Mouse (Mus musculus) liver, postnatal 0 days (tissue): ENCODE data around the gene Ttll5. TPM values are rescaled to one million over a fixed set of nuclear protein-coding genes. Genes with fewer than 3 reads are reported as not detected.

ENCODE experiments used
- ATAC-seq: fragments of 200-750 bp; cut with Nextera tagmentation; 2 replicates; pipeline ENCODE4 v1.8.0; 2017; ENCODE audit warnings: mild to moderate bottlenecking, moderate library complexity
- DNase-seq: peaks from one replicate; pipeline ENCODE4 v3.0.0-alpha.2; 2016
- H3K27ac ChIP-seq: fragments of 300-500 bp; sonication (generic); 2 replicates; pipeline ENCODE4 v1.5.1; 2014; ENCODE audit warnings: antibody characterized with exemption, moderate library complexity, mild to moderate bottlenecking, low read depth
- H3K27me3 ChIP-seq: fragments of 300-500 bp; sonication (generic); 2 replicates; pipeline ENCODE4 v1.6.1; 2014; ENCODE audit warnings: low read length, control low read depth, mixed read lengths; ENCODE audit not compliant: insufficient read depth
- H3K36me3 ChIP-seq: fragments of 300-500 bp; sonication (generic); replicated peaks from 2 replicates; pipeline ENCODE4 v1.6.1; 2014; ENCODE audit warnings: mild to moderate bottlenecking, control low read depth, low read length, moderate library complexity, mixed read lengths; ENCODE audit not compliant: insufficient read depth
- H3K4me1 ChIP-seq: fragments of 300-500 bp; sonication (generic); 2 replicates; pipeline ENCODE4 v1.6.1; 2014; ENCODE audit warnings: antibody characterized with exemption, mild to moderate bottlenecking, control low read depth; ENCODE audit not compliant: insufficient read depth
- H3K4me2 ChIP-seq: fragments of 300-500 bp; sonication (generic); 2 replicates; pipeline ENCODE4 v1.6.1; 2014; ENCODE audit warnings: low read depth, mild to moderate bottlenecking, low read length, moderate library complexity, mixed read lengths
- H3K4me3 ChIP-seq: fragments of 300-500 bp; sonication (generic); 2 replicates; pipeline ENCODE4 v1.5.1; 2014; ENCODE audit warnings: low read depth, low read length
- H3K9ac ChIP-seq: fragments of 300-500 bp; sonication (generic); replicated peaks from 2 replicates; pipeline ENCODE4 v1.6.1; 2014; ENCODE audit warnings: mild to moderate bottlenecking, moderate library complexity
- H3K9me3 ChIP-seq: fragments of 300-500 bp; sonication (generic); 2 replicates; pipeline ENCODE4 v1.6.1; 2016; ENCODE audit warnings: mild to moderate bottlenecking, control low read depth, low read length, mixed read lengths
- CTCF ChIP-seq: sonication (generic); IDR thresholded peaks from 2 replicates; pipeline ENCODE4 v1.5.1; 2016; ENCODE audit warnings: antibody characterized with exemption, low read depth
- EP300 ChIP-seq: IDR thresholded peaks from 2 replicates; pipeline ENCODE4 v1.6.1; 2016; ENCODE audit warnings: antibody characterized with exemption, low read depth, mild to moderate bottlenecking
- WGBS: fragments of 180-500 bp; shearing (Covaris S2); extraction: QIAGEN DNeasy Blood & Tissue Kit; methylation state at CpG from one replicate; pipeline ENCODE4 v1.1.7; 2014; ENCODE audit not compliant: insufficient replicate concordance; 5-methylcytosine and 5-hydroxymethylcytosine counted together
- polyA plus RNA-seq: library from polyadenylated mRNA; unstranded; fragments of >200 nt; fragmentation: Nextera tagmentation; extraction: Ambion mirVana; gene quantifications from 2 replicates; pipeline ENCODE4 v1.2.1, GENCODE M21; 2015

The Ttll5 gene
- polyA plus RNA-seq, 1 experiment from 2014 or later: 2.8 TPM

- no peaks in the 10 kb centered on the region for H3K4me1 ChIP-seq
- ATAC-seq: no peak
- WGBS: 91% methylated on average over 2 of the region's 2 CpGs
- H3K9ac ChIP-seq: no peak overlapping the region
- H3K27ac ChIP-seq: no peak overlapping the region
- no peak for DNase-seq
- H3K4me2 ChIP-seq: no peak overlapping the region
- H3K9me3 ChIP-seq: no peaks in the 10 kb centered on the region
- H3K36me3 ChIP-seq: peaks cover 8% of the 10 kb centered on the region; the same call in 1 of the 2 replicates
- H3K4me3 ChIP-seq: no peak overlapping the region
- TF ChIP-seq EP300 (no peak), CTCF (no peak)
- H3K27me3 ChIP-seq: no peaks in the 10 kb centered on the region
Observed at GRCm38 (mm10) chr12:86012195-86012594, 187.7 kb downstream of the Ttll5 start.

- ATAC-seq (no peak), DNase-seq (no peak)
- Histone ChIP-seq H3K27ac (no peak overlapping the region), H3K36me3 (peaks cover 8% of the 10 kb centered on the region; the same call in 1 of the 2 replicates), H3K4me3 (no peak overlapping the region), H3K4me2 (no peak overlapping the region), H3K9me3 (no peaks in the 10 kb centered on the region), H3K4me1 (no peaks in the 10 kb centered on the region), H3K27me3 (no peaks in the 10 kb centered on the region), H3K9ac (no peak overlapping the region)
- TF ChIP-seq CTCF (no peak), EP300 (no peak)
- 82% methylated on average over 2 of the region's 2 CpGs for WGBS
Observed at GRCm38 (mm10) chr12:86014174-86014573, 189.7 kb downstream of the Ttll5 start.

GRCm38 (mm10) chr12:86014621-86015020 is 190.2 kb downstream of the Ttll5 start:
- no peak for DNase-seq
- Histone ChIP-seq H3K4me2 (no peak overlapping the region), H3K9ac (no peak overlapping the region), H3K36me3 (peaks cover 8% of the 10 kb centered on the region; the same call in 1 of the 2 replicates), H3K27me3 (no peaks in the 10 kb centered on the region), H3K4me1 (no peaks in the 10 kb centered on the region), H3K4me3 (no peak overlapping the region), H3K9me3 (no peaks in the 10 kb centered on the region), H3K27ac (no peak overlapping the region)
- no peak for TF ChIP-seq CTCF
- no peak for TF ChIP-seq EP300
- no peak for ATAC-seq
- WGBS: 77% methylated on average over 3 of the region's 3 CpGs

GRCm38 (mm10) chr12:86015114-86015513 is 190.7 kb downstream of the Ttll5 start:
- 69% methylated on average over 2 of the region's 2 CpGs for WGBS
- ATAC-seq: no peak
- Histone ChIP-seq H3K36me3 (peaks cover 8% of the 10 kb centered on the region; the same call in 1 of the 2 replicates), H3K9ac (no peak overlapping the region), H3K4me1 (no peaks in the 10 kb centered on the region), H3K9me3 (no peaks in the 10 kb centered on the region), H3K4me3 (no peak overlapping the region), H3K4me2 (no peak overlapping the region), H3K27me3 (no peaks in the 10 kb centered on the region), H3K27ac (no peak overlapping the region)
- no peak for DNase-seq
- TF ChIP-seq CTCF (no peak), EP300 (no peak)

- DNase-seq (no peak), ATAC-seq (no peak)
- no peak for TF ChIP-seq CTCF
- no peak for TF ChIP-seq EP300
- 84% methylated on average over 5 of the region's 5 CpGs for WGBS
- Histone ChIP-seq H3K4me1 (no peaks in the 10 kb centered on the region), H3K9me3 (no peaks in the 10 kb centered on the region), H3K27me3 (no peaks in the 10 kb centered on the region), H3K36me3 (peaks cover 8% of the 10 kb centered on the region; the same call in 1 of the 2 replicates), H3K9ac (no peak overlapping the region), H3K4me3 (no peak overlapping the region), H3K27ac (no peak overlapping the region), H3K4me2 (no peak overlapping the region)
Observed at GRCm38 (mm10) chr12:86017360-86017759, 192.9 kb downstream of the Ttll5 start.

GRCm38 (mm10) chr12:86021583-86021982 is 197.1 kb downstream of the Ttll5 start:
- no peak overlapping the region for H3K27ac ChIP-seq
- no peak for DNase-seq
- no peak overlapping the region for H3K9ac ChIP-seq
- ATAC-seq: no peak
- TF ChIP-seq CTCF (no peak), EP300 (no peak)
- H3K4me1 ChIP-seq: no peaks in the 10 kb centered on the region
- H3K9me3 ChIP-seq: no peaks in the 10 kb centered on the region
- H3K4me3 ChIP-seq: no peak overlapping the region
- H3K36me3 ChIP-seq: 0 out of 2 replicates have a peak, but pooled peaks cover 2% of the 10 kb centered on the region
- 81% methylated on average over 6 of the region's 6 CpGs for WGBS
- H3K4me2 ChIP-seq: no peak overlapping the region
- H3K27me3 ChIP-seq: no peaks in the 10 kb centered on the region
